Mouse (Mus musculus): Measurements from ENCODE around the gene Cdk17.

Gene Cdk17

DNA sequence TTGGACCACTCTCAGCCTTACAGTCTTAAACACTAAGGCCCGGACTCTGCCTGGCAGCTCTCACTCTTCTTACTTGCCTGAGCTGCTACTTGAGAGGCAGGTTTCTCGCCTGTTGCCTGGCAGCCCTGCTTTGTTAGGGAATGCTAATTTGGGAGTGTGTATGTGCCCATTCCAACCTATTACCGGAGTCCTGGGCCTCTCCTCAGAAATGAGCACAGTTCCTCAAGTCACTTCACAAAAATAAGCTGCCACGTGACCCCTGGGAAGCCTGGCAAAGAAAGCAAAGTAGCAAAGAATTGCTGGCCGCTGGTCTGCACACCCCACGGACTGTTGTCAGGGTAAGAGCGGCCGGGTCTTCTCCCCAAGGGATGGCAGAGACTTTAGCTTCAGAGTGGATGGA, 102.8 kb downstream of the Cdk17 start:
- DNase-seq (ENCODE audit: low read depth, low spot score): no peak

DNA sequence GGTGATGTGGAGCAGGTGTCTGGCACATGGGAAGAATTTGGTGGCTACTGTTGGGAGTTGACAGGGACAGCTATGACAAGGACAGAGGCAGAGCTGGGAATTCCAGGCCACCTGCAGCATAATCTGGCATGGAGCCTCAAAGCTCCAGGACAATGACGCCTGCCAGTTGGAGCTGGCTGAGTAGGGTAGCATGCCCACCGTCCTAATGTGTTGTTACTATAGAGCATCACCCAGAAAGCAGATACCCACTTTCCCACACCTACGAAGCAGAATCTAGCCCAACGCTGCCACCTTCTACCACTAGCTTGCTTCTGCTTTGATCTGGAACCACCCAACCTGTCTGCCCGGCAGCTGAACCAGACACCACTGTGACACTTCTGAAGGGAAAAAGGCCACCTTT, 103.3 kb downstream of the Cdk17 start:
- no peak for DNase-seq (ENCODE audit: low read depth, low spot score)

DNA sequence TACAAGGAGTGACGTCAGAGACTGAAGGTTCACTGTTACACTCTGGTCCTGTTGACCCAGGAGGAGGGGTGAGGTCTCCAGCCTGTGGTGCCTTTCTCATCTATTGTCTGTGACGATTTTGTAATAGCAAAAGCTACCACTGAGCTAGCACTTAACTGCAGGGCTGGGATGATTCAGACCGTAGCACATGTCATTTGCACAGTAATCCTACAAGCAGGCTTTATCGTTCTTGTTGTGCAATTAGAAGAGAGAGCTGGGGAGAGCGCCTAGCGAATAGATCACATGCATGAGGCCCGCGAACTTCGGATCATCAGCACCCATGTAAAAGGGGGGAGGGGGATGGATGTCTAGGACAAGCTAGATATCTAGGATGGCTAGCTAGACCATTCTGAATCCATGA, 105.2 kb downstream of the Cdk17 start:
- DNase-seq (ENCODE audit: low read depth, low spot score): no peak

DNA sequence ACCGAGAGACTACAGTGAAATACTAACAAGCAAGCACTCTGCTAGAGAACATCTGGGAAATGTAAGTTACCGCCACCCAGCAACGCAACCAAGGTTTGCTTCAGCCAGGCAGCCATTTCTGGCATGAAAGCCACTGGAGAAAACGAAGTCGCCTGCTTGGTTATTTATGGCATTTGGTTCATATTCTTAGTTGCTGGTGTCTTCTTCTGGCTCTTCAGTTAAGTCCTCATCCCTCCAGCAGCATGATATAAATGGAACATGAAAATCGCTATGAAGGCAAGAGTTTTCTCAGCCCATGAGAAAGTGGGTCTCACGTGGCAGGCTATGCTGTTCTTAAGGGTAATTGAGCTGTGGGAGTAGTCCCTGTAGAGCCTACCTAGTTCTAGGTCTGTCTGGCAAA, 105.8 kb downstream of the Cdk17 start:
- DNase-seq (ENCODE audit: low read depth, low spot score): no peak

DNA sequence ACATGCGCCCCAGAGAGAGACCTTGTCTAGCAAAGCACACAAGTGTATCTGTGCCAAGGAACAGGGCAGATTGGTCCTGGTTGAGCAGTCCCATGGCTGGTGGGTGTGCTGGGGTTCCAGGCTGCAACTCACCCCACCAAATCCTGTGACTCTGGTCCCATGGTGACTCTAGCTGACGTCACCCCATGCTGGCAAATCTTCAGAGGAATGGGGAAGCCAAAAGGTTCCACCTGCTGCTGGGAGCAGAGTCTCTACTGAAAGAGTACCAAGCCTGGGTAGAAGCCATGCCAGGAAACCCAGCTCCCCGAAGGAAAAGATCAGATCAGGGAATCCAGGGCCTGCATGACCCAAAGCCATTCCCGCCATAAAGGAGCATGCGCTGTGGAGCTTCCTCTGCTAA, 106.8 kb downstream of the Cdk17 start:
- DNase-seq (ENCODE audit: low read depth, low spot score): no peak

DNA sequence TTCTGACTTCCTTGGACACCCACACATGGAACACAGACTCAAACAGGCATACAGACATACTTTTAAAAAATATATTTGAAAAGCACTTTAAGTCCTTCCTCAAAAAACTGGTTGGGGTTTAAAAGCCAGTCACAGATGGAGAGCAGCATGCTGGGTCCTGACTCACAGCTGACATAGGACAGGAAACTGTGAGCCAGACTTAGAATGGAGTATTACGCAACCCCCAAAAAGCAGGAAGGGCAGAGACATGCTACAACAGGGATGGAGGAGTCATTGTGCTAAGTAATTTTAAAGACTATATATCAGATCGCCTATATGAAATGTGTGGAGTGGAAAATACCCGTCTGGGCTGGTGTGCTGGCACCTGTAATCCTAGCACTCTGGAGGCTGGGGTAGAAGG, 107.7 kb downstream of the Cdk17 start:
- no peak for DNase-seq (ENCODE audit: low read depth, low spot score)

DNA sequence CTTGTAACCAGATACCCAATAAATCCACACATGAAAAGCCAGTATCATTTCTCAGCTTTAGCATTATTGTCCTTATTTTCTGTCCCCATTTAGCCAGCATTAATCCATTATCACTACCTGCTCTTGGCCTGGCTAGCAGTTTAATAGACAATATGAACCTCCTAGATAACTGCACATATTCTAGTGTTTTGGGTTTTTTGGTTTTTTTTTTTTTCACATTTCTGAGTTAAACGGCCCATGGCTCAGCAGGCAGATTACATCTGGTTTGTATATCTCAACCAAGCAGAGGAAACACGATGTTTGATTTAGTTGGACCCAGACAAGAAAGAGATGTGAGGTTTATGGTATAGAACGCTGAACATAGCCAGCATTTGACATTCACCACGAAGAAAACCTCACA, 109.1 kb downstream of the Cdk17 start:
- no peak for DNase-seq (ENCODE audit: low read depth, low spot score)

DNA sequence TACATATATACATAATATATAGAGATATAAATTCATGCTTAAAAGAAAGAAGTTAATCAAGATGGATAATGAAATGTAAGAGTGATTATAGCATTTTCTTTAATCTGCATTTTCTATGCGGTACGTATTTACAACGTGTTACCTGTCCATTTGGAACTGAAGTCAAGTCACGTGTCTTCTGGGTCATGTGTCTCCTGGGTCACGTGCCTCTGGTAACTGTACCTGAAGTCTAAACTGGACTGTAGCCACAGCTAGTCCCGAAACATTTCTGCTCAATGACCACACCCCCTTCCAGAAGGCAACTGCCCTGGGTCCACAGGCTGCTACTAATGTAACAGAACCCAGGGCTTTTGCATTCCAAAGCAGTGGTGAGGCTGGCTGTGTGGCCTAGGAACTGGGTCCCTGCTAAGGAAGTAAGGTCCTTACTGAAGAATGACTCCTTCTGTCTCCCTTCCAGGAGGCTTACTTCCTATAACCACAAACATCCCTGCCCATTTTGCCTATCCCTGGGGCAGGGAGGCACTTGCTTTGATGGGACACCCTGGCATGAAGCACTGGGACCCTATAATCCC, 110.3 kb downstream of the Cdk17 start:
- DNase-seq (ENCODE audit: low read depth, low spot score): no peak

DNA sequence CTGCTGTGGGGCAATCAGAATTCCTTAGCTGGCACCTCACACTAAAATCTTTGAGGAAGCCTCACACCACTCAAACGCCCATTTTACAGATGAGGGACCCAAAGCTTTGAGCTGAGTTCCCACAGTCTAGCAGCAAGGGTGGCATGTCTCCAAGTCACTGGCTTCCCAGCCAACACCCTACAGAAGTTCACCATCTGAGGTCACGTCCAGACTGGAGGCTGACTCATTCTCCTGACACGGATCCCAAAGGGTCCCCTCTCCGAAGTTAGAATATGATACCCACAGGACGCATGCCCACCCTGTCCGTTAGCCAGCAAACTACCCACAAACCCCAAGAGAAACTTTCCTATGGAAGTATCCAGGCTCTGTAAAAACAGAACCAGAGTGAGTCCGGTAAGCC, 111.2 kb downstream of the Cdk17 start:
- DNase-seq (ENCODE audit: low read depth, low spot score): no peak

DNA sequence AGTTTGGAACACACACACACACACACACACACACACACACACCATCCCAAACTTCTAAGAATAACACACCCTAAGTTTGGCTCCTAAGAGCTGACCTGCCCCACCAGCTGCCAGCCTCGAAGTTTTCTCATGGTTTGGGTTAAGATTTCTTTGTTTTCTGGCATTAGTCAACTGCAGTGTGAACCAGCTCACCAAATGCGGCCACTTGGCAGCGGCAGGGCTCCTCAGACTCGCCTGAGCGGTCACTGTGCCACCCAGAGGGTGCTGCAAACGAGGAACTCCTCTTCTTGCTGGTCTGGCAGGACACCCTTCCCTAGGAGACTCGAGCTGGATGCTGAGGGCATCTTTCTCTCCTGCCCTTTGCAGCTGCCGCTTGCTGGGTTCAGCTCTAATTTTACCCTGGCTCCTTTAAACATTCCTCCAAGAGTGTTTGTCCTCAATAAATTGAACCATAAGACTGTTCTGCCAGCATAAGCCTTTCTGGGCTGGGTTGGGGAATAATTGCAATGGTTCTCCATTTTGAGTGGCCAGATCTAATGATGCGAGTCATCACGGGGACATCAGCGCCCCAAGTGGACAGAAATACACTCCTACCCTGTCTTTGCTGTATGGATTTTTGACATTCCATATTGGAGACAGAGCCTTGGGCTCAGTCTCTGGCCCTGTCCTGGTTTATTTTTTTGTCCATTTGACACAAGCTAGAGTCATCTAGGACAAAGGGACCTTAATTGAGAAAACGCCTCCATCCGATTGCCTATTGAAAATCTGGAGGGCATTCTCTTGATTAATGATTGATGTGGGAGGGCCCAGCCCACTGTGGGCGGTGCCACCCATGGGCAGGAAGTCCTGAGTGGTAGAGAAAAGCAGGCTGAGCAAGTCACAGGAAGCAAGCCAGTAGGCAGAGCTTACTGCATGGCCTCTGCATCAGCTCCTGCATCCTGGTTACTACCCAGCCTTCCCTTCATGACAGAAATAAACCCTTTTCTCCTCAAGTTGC, 112.6 kb downstream of the Cdk17 start:
- DNase-seq (ENCODE audit: low read depth, low spot score): no peak

DNA sequence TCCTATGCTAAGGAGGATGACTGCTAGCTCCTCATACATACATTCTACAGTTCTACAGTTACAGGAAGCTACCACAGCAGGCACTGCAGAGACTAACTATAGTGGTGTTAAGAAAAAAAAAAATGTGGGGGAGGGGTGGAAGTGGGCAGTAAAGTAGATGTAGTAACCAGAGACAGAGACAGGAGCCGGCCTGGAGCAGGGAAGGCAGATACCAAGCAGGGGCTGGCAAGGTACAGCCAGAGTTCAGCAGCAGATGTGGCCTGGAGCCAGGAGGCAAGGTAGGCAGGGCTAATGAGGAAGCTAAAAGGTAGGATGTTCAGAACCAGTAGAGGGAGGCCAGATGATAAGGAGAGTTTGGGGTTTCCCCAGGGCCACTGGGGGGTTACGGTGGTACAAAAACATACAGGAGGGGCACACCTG, 113.6 kb downstream of the Cdk17 start:
- no peak for DNase-seq (ENCODE audit: low read depth, low spot score)

DNA sequence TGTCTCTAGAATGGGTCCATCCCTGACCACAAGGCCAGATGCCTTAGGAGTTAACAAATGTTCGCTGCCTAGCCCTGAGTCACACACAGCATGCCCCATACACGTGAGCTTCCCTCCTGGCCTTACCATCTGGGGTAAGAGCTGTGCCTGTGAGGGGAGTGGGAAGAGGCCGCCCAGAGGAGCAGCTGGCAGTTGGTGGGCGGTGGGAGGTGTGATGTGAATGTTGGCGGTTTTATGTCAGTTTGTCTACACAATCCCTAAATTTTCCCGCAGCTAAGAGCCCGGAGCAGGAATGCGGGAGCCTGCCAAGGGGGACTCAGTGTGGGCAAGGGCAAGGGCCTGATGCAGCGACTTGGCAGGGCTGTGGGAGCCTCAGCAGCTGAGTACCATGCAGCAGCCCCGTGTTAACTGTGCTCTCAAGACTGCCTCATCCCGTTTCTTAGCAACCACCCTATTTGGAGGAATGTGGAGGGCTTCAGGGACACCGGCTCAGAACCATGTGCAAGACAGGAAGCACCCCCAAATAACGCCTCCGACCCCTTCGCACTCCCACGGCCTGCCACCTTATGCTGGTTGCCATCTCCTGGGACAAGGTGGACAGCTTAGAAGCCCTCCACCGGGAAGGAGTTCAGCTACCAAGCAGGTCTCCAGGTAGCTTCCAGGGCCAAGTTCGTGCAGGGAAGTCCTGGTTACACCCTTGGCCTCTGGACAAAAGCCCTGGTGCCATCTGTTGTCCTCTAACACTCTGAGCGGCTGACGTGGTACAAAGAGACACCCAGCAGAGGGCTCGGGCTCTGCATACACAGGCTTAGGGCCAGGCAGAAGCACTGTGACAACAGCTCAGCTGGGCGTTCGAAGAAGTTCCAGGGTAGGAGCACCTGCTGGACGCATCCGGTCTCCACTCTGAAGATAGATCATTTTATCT, 114.8 kb downstream of the Cdk17 start:
- no peak for DNase-seq (ENCODE audit: low read depth, low spot score)

DNA sequence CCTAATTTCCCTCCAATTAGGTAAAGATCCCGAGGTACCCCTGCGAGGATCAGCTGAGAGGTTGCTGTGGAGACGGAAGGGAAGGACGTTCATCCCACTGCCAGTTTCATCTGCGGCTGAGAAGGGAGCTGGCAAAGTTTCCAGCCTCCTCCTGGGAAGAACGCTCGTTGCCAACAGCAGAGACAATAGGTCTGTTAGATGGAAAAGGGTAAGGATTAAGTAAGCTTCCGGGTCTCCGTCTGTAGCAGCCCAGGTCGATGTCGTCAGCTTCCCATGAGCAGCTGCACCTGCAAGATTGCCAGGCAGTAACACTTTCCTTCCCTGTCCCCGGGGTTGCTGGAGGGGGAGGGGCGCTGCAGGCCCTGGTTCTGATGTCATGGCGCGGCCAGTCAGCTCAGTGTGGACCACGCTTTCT, 115.7 kb downstream of the Cdk17 start:
- no peak for DNase-seq (ENCODE audit: low read depth, low spot score)

DNA sequence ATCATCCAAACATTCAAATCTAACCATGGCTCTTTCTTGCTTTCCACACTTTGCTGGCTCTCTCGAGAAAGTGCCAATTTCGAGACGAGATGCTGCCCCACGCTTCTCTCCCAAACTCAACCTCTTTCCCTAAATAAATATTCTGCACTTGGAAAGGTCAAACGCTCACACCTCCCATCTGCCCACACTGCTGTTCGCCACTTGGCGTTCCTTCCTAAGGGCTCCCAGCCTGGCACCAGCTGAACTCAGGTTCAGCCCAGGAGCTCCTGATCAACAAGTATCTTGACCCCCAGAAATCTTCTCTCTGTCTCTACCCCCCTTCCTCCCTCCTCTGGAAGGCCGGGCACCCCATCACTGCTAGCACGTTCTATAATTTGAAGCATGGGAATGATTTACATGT, 116.2 kb downstream of the Cdk17 start:
- DNase-seq (ENCODE audit: low read depth, low spot score): no peak

DNA sequence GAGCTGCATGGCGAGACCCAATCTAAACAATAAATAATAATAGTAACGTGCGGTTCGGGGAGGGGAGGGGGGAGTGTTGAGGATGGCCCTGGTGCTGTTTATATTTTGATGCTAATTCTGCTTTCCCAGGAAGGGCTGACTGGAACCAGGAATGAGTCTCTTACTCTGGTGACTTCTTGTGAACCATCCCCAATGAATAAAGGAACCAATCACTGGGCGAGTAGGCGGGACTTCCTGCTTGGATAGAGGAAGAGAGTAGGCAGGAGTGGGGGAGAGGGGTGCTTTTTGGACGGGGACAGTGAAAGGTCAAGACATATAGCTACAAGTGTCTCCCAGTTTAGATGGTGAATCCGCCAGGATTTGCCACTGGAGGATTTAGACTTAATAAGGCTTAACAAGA, 117.7 kb downstream of the Cdk17 start:
- DNase-seq (ENCODE audit: low read depth, low spot score): no peak

DNA sequence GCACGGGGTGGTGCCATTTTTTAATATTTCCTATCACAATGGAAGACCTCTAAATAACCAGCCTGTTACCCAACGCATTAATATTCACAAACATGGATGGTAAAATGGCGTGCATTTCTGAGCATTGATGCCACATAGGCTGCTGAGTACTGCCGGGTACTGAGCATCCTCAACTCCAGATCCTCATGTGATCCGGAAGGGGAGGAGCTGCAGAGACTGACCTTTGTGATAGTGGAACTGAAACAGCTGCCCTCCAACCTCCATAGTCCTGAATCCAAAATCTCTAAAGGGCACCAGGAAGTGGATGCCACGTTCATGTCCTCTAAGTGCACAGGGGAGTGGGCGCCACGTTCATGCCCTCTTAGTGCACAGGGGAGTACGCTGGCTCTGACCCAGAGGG, 118.4 kb downstream of the Cdk17 start:
- no peak for DNase-seq (ENCODE audit: low read depth, low spot score)

DNA sequence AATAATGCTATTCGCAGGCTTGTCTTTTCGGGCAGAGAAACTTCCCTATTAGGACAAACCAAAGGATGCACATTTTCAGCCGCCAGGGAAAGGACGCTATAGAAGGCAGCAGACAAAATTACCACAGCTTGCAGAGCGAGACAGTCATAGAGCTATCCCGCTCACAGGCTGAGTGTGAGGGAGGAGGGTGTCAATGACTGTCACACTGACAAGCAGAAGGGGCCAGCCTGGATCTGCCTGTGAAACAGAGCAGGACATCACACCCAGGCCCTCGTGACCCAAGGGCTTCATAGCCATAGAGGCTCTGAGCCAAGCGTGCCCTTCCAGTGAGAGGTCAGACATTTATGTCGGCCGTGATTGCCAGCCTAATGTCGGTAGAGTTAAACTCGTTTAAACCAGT, 119.9 kb downstream of the Cdk17 start:
- no peak for DNase-seq (ENCODE audit: low read depth, low spot score)

DNA sequence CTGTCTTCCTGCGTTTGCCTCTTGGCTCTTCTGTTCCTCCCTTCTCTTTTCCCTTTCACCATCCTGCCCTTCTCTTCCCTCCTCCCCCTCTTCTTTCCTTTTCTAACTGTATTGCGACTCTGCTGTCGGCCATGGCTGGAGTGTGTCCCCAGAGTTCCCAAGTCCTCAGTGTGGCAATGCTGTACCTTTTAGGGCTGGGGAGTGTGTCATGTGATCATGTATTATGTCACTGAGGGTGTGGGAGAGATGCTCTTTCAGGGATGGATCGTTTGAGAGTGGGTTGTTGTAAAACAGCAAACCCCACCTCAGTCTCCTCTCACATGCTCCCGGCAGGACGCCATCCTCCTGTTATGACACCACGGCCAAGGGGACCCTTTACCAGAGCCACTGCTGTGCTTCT, 120.4 kb downstream of the Cdk17 start:
- DNase-seq (ENCODE audit: low read depth, low spot score): no peak

DNA sequence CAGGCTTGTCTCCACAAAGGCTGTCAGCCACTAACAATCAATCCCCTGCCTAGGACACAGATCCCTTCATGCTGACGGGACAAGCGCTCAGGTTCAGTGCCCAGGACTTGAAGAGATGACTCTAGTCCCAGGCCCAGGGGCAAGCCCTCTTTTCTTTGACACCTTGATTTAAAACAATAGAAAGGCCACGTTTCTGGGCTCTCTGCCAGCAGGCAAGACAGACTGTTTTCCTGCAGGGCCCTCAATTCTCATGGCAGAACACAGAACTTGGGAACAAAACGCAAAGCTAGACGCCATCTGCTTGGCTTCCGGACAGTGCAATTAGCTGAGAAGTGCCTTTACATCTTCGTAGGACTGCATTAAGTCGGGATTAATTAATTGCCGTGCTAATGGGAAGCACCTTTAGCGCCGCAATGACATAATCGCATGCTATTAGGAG, 121.9 kb downstream of the Cdk17 start:
- DNase-seq (ENCODE audit: low read depth, low spot score): no peak

DNA sequence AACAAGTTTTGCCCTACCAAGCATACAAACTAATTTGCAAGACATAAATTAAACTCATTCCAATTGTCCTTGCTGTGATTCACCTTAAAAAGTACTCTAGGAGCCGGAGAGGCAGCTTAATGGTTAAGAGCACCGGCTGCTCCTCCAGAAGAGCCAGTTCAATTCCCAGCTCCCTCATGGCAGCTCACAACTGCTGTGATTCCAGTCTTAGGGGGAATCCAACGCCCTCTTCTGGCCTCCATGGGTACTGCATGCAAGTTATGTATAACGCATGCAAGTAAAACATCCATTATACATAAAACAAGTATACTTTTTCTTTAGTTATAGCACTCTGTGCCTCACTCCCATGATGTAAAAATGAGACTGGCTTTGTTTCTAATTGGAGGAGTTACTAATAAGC, 122.6 kb downstream of the Cdk17 start:
- no peak for DNase-seq (ENCODE audit: low read depth, low spot score)

DNA sequence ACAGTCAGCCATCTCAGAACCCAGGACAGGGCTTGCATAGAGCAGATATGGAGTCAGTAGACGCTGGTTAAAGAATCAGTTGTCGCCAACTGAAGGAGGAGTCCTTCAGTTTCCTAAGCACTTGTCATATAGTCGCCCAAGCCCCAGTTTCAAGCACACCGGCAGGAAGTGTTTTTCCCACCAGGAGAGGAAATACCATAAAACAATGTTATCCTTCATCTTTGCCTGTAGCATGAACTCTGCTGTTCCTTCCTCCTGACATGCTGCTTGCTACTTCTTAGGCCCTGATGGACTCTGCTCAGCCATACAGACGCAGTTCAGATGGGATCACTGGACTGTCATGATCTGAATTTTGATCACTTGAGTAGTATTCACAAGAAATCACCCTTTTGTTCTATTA, 124.8 kb downstream of the Cdk17 start:
- DNase-seq (ENCODE audit: low read depth, low spot score): no peak

DNA sequence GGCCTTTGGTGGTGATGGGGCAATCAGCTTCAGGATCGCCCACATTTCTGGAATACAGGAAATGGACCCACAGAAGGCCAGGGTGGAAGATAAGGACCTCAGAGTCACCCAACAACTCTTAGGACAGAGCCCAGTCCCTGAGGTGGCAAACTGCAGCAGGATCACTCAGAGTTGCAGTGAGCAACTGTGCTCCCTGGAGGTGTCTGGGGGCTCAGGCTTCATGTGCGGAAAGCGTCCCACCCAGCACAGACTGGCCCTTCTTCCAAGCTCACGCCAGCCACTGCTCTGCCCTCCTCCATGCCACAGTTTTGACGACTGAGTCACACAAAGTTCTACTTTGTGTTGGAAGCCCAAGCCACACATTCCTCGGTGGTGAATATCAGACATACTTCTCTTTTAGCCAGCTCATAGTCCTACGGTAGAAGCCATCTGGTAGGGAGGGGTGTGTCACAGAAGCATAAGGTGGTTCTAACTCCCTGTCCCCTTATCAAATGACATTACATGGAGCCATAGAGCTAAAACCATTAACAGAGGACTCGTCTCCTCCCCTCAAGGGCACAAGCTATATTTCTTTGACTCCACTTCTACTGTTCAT, 127.0 kb downstream of the Cdk17 start:
- no peak for DNase-seq (ENCODE audit: low read depth, low spot score)
